In genomic region chr4:152038225-152038984, GRCm38 (mm10) we compare ENCODE assay signal across 8 mouse cellular contexts. TPM values are rescaled to one million over a fixed set of nuclear protein-coding genes. Genes with fewer than 3 reads are reported as not detected.
DNase-seq lines count a peak whose midpoint lies in the region; ATAC-seq lines count a peak whose summit lies in the region.

Tas1r1 (minus strand) TSS chr4:152038568.

- H3K4me3 ChIP-seq in heart, embryonic 13.5 days = peak within 1 kb of the TSS; percentile 90
- peak within 1 kb of the TSS; percentile 93 for H3K4me3 ChIP-seq in forebrain, embryonic 16.5 days (replicated peaks; ENCODE audit: low read length)
- H3K4me3 ChIP-seq in liver, embryonic 12.5 days = peak within 1 kb of the TSS; percentile 99

- H3K4me2 ChIP-seq in heart, embryonic 13.5 days = peak within 1 kb of the TSS; percentile 99
- peak within 1 kb of the TSS; percentile 95 for H3K4me2 ChIP-seq in forebrain, embryonic 16.5 days (ENCODE audit: low read length)
- peak within 1 kb of the TSS; percentile 93 for H3K4me2 ChIP-seq in liver, embryonic 12.5 days

- H3K27ac ChIP-seq in heart, embryonic 13.5 days (replicated peaks) = no peak within 1 kb of the TSS
- H3K27ac ChIP-seq in forebrain, embryonic 16.5 days (ENCODE audit: low read length) = no peak within 1 kb of the TSS
- H3K27ac ChIP-seq in liver, embryonic 12.5 days = peak within 1 kb of the TSS; percentile 79

- no peak for ATAC-seq in heart, embryonic 13.5 days (ENCODE audit: extremely low read depth, insufficient number of reproducible peaks, low FRiP score, low TSS enrichment)
- peak; percentile 12 for ATAC-seq in CD4-positive, CD25-positive, alpha-beta regulatory T cell, adult 4 months
- ATAC-seq in forebrain, embryonic 16.5 days = no peak
- ATAC-seq in liver, embryonic 12.5 days = no peak

- peaks cover 3% of the 10 kb centered on the region; the same call in 1 of the 2 replicates for H3K27me3 ChIP-seq in heart, embryonic 13.5 days (replicated peaks)
- no peaks in the 10 kb centered on the region for H3K27me3 ChIP-seq in forebrain, embryonic 16.5 days (replicated peaks; ENCODE audit: control insufficient read depth, insufficient read depth, low read length)
- H3K27me3 ChIP-seq in liver, embryonic 12.5 days (replicated peaks) = peaks cover 6% of the 10 kb centered on the region

- peak within 1 kb of the TSS; percentile 90 for H3K9ac ChIP-seq in heart, embryonic 13.5 days
- H3K9ac ChIP-seq in forebrain, embryonic 16.5 days (replicated peaks; ENCODE audit: low read depth, low read length) = peak within 1 kb of the TSS; percentile 82
- H3K9ac ChIP-seq in liver, embryonic 12.5 days = peak within 1 kb of the TSS; percentile 94

- H3K9me3 ChIP-seq in heart, embryonic 13.5 days = no peaks in the 10 kb centered on the region
- H3K9me3 ChIP-seq in forebrain, embryonic 16.5 days (ENCODE audit: control insufficient read depth, low read length) = no peaks in the 10 kb centered on the region
- no peaks in the 10 kb centered on the region for H3K9me3 ChIP-seq in liver, embryonic 12.5 days (replicated peaks)

- 38% methylated on average over 10 of the region's 10 CpGs for WGBS in heart, embryonic 13.5 days
- WGBS in forebrain, embryonic 16.5 days = 47% methylated on average over 10 of the region's 10 CpGs
- 44% methylated on average over 10 of the region's 10 CpGs for WGBS in liver, embryonic 12.5 days (ENCODE audit: insufficient replicate concordance)

- peaks cover 14% of the 10 kb centered on the region for H3K4me1 ChIP-seq in heart, embryonic 13.5 days
- peaks cover 13% of the 10 kb centered on the region for H3K4me1 ChIP-seq in forebrain, embryonic 16.5 days (replicated peaks; ENCODE audit: control insufficient read depth, insufficient read depth, low read length)
- H3K4me1 ChIP-seq in liver, embryonic 12.5 days = peaks cover 34% of the 10 kb centered on the region

- no peak for DNase-seq in heart, adult 11 months
- no peak for DNase-seq in frontal cortex, postnatal 25 days (ENCODE audit: low spot score in 2 of 2)
- DNase-seq in embryo, embryonic 10.5 days (ENCODE audit: low spot score) = no peak
- no peak for DNase-seq in cerebellum, adult 11 months

- H3K36me3 ChIP-seq in heart, embryonic 13.5 days = peaks cover 25% of the 10 kb centered on the region
- peaks cover 17% of the 10 kb centered on the region for H3K36me3 ChIP-seq in forebrain, embryonic 16.5 days (ENCODE audit: control insufficient read depth, insufficient read depth)
- peaks cover 25% of the 10 kb centered on the region for H3K36me3 ChIP-seq in liver, embryonic 12.5 days

RNA-seq across cellular contexts. Expression of gene Tas1r1, which starts in this region (rescaled TPM):
- 0.11 TPM in 1 of 2 replicates, not detected in the other for polyA plus RNA-seq in heart, embryonic 13.5 days (2015; fragmentation: Nextera tagmentation; extraction: Ambion mirVana)
- polyA plus RNA-seq in CD4-positive, CD25-positive, alpha-beta regulatory T cell, adult 4 months (2017; shearing (Covaris generic)) = not detected
- 0.97 and 1.6 TPM in 2 replicates for polyA plus RNA-seq in forebrain, embryonic 16.5 days (2015; fragmentation: Nextera tagmentation; extraction: Ambion mirVana)
- polyA plus RNA-seq in liver, embryonic 12.5 days (2016; fragmentation: Nextera tagmentation; extraction: Ambion mirVana) = 0.12 and 0.19 TPM in 2 replicates

Comparison
In these comparisons a context has a peak if more than half of its experiments do, and no peak if none do; other contexts are left out.
1. Peak in ATAC-seq in CD4-positive, CD25-positive, alpha-beta regulatory T cell, adult 4 months; RNA of the gene not detected or under 1 TPM.